Mouse (Mus musculus): Measurements from ENCODE around the gene Sit1.

DNA sequence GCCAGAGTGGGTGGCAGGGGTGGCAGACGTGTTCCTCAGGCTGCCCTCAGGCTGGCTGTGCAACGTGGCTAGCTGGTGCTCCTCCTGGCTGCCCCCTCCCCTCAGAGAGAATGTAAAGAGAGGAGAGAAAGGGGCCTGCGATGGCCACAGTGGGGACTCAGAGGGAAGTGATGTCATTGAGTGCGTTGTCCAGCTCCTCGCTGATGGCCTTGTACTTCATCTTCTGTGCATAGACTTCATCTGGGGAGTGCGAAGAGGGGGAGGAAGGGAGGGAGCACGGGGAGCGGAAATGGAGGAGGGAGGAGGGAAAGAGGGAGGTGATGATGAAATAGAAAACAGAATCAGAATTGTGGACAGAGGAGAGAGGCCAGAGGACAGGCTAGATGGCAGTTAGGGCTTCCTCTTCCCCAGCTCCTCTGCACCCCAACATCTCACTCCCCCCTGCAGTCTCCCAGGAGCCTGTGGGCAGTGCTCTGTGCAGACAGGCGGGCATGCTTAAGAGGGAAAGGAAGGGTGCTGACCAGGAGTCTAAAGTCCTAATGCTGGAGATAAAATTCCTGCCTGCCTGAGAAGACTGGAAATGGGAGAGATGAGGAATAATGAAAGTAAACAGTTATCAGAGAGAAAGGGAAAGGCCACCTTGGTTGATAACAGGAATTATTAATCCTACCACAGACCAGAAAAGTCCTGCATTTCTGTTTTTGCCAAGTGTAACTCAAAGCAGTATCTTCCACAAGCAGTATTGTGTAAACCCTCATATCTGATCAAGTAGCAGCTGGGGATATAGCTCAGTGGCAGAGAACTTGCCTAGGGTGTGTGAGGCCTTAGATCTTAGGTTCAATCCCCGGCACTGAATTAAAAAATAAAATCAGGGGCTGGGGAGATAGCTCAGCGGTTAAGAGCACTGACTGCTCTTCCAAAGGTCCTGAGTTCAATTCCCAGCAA lies 32.5 kb upstream of the Sit1 start:
- TF ChIP-seq EP300 (IDR thresholded peaks at IDR 0.05; ENCODE audit: low read depth) (no peak), CTCF (IDR thresholded peaks at IDR 0.05; ENCODE audit: low read depth) (no peak)

All from liver, postnatal 0 days (tissue).